Mouse (Mus musculus): Measurements from ENCODE around the gene Dnajc16.

Dnajc16 gene

DNA sequence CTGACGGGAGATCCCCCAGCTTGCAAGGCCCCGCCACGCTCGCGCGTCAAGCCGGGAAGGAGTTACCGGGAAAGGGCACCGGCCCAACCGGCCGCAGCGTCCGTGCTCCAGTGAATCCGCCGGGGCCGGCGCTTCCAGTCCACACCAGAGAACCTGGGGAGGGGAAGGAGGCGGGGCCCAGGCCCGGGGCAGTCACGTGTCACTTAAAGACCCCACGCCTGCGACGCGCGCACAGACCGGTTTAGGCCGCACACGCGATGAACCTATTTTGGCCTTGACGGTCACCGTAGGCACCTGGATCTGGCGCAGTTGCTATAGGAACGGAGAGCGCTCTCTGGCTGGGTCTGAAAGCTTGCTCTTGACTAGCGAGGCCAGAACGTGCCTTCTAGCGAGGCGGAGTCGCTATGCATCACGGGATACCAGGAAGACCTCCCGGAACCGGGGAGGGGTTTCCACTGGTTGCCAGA is at the start of gene Dnajc16:
TSS of gene Dnajc16 (minus strand) at position 408 of the 467 bp plus-strand sequence.
- peak; percentile 98 for DNase-seq (ENCODE audit: low read depth, low spot score)

GRCm38 (mm10) chr4:141834536-141835095 is 43.9 kb upstream of the Dnajc16 start:
- DNase-seq (ENCODE audit: low read depth, low spot score), result no peak

- DNase-seq (ENCODE audit: low read depth, low spot score), result no peak
These were observed 43.2 kb upstream of the Dnajc16 start for GRCm38 (mm10) chr4:141833911-141834310.

DNA sequence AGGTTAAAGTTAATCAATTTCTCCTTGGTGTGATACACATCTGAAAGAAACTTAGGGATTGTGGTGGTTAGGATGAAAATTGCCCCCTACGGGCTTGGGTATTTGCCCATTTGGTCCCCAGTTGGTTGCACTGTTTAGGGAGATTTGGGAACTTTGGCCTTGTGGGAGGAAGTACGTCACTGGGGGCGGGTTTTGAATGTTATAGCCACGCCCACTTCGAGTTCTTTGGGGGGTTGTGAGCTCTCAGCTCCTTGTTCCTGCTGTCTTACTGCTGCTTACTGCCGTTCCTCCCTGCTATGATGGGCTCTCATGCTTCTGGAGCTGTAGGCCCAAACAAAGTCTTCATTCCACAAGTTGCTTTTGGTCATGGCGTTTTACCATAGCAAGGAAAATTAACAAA is 40.6 kb upstream of the Dnajc16 start:
- DNase-seq (ENCODE audit: low read depth, low spot score), result no peak

GRCm38 (mm10) chr4:141830381-141830780 is 39.6 kb upstream of the Dnajc16 start:
- DNase-seq (ENCODE audit: low read depth, low spot score), result no peak

DNA sequence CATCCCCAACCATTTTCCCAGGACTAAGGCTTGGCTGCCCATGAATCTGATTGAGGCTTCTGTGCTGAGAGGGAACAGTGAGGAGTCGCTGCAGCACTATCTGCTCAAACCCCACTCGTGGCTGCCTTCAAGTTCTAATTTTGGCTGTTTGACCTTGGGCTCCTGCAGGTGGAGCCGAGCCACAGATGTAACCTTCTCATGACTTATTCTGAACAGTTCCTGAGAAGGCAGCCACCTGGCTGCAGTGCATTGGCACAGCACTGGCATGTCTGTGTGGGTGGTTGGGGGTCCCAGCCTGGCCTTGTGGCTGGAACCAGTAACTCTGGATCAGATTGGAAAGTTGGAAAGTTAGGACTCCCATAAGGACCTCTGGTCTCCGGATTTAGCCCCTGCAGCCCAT is 37.4 kb upstream of the Dnajc16 start:
- no peak for DNase-seq (ENCODE audit: low read depth, low spot score)

DNA sequence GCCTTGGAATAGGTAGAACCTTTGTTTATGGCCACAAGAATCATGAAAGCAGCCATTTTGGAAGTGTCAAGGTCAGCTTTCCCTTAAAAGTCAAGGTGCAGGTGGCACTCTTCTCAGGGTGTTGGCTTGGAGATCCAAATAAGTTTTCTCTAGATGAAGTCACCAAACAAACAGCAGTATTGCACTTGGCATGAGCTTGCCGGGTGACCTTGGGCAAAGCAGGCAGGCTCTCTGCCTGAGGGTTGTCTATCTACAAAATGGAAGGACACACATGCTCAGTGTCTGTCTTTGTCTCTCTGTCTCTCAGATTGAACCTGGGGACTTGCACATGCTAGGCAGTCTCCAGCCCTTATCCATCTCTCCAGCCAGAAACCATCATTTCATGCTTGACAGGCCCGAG is 36.7 kb upstream of the Dnajc16 start:
- DNase-seq (ENCODE audit: low read depth, low spot score), result no peak

DNA sequence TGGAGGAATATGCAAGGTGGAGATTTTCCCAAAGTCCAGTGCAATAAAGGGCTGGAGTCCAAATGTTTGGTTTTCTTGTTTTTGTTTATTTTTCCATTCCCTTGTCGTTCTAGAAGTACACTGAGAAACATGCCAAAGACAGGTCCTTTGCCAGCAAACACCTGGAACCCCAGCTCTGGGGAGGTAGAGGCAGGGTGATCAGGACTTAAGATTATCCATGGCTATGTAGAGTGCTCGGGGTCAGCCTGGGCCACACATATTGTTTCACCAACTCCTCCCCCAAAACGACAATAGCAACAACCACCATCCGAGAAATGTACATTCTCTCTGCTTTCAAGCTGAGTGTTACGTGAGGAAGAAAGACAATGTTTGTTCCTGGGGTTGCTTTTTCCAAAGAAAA is 35.3 kb upstream of the Dnajc16 start, which contains the start of gene Cela2a:
TSS of gene Cela2a (minus strand) at position 101 of the 400 bp plus-strand sequence.
- no peak for DNase-seq (ENCODE audit: low read depth, low spot score)

DNA sequence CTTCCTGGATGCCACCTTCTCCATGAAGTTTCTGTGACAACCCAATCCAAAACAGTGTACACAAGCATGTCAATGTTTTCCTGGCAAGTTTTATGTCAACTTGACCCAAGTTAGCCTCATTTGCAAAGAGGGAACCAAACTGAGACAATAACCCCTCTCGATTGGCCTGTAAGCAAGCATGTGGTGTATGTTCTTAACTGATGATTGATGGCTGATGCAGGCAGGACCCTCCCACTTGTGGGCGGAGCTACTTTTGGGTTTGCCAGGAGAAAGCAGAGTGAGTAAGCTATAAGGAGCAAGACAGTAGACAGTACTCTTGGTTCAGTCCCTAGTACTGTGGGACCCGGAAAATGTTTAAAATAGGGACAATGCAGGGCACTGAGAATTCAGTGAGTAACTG is 32.2 kb upstream of the Dnajc16 start:
- DNase-seq (ENCODE audit: low read depth, low spot score), result no peak

DNA sequence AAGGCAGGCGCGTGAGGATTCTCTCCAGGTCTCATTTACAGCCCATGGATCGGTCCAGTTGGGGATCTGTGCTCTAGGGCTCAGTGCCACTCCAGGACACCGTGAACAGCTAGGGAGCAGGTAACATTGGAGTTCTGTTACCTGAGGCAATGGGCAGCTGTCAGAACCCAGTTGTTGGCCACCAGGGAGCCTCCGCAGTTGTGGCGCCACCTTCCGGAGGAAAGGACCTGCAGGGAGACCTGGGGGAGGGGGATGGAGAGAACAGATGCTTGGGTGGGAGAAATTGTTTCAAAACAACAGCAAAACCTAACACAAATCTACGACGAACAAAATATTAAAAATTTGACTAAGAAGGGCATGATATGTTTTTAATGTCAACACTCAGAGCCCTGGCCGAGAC is 31.4 kb upstream of the Dnajc16 start:
- no peak for DNase-seq (ENCODE audit: low read depth, low spot score)

GRCm38 (mm10) chr4:141821178-141821577 is 30.4 kb upstream of the Dnajc16 start:
- no peak for DNase-seq (ENCODE audit: low read depth, low spot score)

DNA sequence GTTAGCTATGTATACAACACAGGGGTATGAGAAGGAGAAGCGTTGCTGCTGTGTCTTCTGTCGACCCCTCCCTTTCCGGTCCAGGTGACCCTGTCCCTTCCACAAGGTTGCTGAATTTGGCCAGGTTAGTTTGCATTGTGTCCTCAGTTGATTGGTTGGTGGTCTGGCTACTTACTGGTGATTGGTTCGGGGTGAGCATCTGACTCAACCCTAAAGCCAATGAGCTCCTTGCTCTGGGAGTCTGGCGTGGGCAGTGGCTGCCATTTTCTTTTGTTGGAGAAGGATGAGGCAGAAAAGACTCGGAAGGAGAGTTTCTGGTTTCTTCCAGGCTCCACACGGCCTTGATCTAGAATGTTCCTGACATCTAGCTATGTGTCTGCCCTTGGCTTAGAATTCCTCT is 28.6 kb upstream of the Dnajc16 start:
- DNase-seq (ENCODE audit: low read depth, low spot score), result no peak

- DNase-seq (ENCODE audit: low read depth, low spot score), result no peak
These were observed 28.1 kb upstream of the Dnajc16 start for GRCm38 (mm10) chr4:141818861-141819260.

DNA sequence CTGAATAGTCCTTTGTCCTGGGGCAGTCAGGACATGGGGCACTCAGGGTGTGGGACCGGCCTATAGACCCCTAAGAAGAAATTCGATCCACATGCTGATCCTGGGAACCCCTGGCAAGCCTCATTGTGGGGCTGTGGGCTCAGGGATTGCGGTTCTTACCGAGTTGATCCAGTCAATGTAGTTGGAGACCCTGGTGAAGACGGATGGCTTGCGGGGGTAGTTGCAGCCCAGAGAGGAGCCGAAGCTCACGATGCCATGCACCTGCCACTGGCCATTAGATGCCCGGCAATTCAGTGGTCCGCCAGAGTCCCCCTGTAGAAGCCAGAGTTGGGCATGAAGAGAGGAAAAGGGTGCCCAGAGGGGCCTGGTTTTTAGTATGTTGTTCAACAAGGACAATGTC is 27.0 kb upstream of the Dnajc16 start:
- no peak for DNase-seq (ENCODE audit: low read depth, low spot score)

DNA sequence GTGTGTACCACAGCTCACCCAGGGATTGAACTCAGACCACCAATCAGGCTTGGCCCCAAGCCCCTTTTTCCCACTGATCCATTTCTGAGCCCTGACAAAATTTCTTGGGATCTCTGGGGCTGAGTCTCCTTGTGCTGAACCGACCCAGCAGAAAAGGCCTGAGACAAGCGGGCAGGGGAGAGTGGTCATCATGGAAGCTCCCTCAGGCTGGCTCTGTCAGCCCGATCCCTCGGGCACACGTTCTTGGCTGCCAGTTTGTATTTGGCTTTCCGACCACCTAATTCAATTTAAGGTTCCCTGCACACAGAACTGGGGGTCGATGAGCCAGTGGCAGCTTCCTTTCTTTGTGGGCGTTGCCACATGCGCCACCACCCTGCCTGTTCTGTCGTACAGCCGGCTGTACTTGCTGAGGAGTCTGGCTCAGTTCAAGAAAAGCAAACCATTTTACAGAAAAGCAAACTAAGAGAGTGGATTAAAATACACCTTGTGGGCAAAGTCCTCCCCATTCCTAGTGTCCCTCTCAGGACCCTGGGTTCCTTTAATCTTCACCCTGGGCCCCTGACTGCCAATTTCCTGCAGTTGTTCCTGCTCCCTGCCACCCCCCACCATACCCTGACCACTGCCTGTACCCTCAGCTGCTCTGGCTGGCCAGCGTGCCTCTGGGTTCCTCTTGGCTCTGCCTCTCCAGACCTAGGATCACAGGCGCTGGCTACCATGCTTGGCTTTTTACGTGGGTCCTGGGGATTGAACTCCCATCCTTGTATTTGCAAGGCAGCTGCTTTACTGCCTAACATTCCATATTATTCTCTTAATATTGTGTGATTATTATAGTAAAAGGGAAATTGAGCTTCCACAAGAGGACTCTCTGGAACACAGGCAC is 26.3 kb upstream of the Dnajc16 start:
- DNase-seq (ENCODE audit: low read depth, low spot score), result no peak

GRCm38 (mm10) chr4:141816267-141816666 is 25.5 kb upstream of the Dnajc16 start:
- DNase-seq (ENCODE audit: low read depth, low spot score), result no peak

DNA sequence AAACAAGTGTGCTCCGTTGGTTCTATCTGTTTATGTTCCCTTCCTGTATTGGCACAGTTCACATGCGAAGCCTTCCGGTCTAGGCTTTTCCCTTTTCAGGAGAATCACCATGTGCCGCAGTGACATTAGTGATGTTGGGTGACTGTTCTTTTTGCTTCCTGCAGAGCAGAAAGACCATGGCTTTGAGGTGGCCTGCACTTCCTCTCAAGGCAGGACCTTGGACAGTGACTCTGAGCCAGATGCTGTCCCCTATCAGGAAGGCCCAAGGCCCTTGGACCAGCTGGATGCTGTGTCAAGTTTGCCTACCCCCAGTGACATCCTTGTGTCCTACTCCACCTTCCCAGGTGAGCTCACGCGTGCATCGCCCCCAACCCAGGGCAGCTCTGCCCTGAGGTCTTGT is 20.6 kb upstream of the Dnajc16 start:
- DNase-seq (ENCODE audit: low read depth, low spot score), result no peak

- DNase-seq (ENCODE audit: low read depth, low spot score), result no peak
These were observed 20.2 kb upstream of the Dnajc16 start for GRCm38 (mm10) chr4:141810975-141811374.

DNA sequence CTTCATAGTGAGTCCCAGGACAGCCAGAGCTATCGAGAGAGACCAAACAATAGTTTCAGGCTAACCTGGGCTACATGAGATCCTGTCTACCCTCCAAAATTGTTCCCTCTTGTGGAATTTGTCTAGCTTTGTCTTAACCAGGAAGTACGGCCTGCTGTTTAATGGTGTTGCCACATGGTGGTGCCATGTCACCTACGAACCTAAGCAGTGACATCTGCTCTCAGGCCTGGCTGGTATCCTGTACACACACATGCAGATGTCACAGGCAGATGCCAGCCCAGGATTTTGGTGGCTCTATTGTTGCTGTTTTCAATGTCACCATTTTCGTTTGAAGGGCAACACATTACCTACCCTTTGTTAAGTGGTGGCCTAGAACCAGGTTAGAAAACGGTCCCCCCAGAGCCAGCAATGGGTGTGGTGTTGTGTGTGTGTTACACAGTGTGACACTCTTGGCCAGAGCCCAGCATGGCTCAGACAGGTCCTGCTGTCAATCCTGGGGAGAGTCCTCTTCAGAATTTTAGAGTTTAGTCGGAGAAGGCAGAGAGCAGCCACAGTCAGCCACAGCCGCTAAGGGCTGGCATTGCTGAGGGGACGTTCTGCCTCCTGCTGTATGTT is 19.2 kb upstream of the Dnajc16 start:
- DNase-seq (ENCODE audit: low read depth, low spot score), result peak; percentile 64

DNA sequence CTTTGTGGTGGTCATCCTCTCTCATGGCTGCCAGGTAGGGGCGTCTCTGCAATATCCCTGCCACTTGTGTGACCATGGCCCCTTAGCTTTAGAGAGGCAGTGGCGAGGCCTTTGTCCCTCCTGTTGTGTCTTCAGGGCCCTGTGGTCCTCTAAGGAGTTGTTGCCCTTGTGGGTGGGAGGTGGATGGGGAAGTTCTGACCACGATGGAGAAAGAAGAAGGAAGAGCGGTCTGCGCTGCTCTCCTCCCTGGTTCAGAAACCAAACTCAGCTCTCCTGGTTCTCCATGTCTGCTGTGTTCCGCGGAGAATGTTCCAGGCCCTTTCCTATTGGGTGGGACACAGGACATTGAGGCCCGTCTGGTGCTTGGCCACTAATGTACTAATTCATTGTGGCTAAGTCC is 15.2 kb upstream of the Dnajc16 start:
- DNase-seq (ENCODE audit: low read depth, low spot score), result no peak

- peak; percentile 55 for DNase-seq (ENCODE audit: low read depth, low spot score)
These were observed 13.4 kb upstream of the Dnajc16 start for GRCm38 (mm10) chr4:141804105-141804504.

GRCm38 (mm10) chr4:141797545-141797944 is 6.8 kb upstream of the Dnajc16 start:
- no peak for DNase-seq (ENCODE audit: low read depth, low spot score)

DNA sequence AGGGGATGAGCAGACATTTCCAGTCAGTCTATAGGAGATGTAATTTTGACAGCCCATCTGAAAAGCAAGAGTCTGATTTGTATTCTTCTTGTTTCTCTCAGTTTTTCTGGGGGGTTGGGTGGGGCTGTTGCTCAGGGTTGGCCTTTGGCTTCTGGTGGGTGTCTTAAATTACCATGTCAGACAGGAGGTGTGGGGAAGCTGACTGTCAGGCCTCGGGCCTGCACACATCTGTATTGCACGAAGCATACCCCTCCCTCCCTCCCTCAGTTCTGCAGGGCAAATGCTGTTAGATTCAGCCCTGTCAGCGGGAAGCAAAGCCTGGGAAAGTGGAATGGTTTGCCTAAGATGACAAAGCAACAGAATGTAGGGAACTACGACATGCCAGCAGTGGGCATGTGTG is 6.2 kb upstream of the Dnajc16 start:
- DNase-seq (ENCODE audit: low read depth, low spot score), result no peak
